Mouse (Mus musculus): ENCODE measurements around the gene Mtr.

- TF ChIP-seq CTCF (IDR thresholded peaks at IDR 0.05; ENCODE audit: borderline replicate concordance, insufficient read depth, low read depth, low read length) = no peak
- TF ChIP-seq POLR2A (IDR thresholded peaks at IDR 0.05; ENCODE audit: borderline replicate concordance, insufficient read depth, low read length) = no peak
These were observed 49.4 kb upstream of the Mtr start for GRCm38 (mm10) chr13:12307286-12307685.
